Mouse (Mus musculus) hindlimb bud, embryonic 11.5 days (tissue): ENCODE measurements around the gene Gpd1.
A peak's percentile ranks its signal among the peaks of the same experiment; 100 is the strongest.
"Not testable (repeated sequence)": the region's sequence is repeated elsewhere in the genome, so short reads cannot be mapped to it uniquely, and the experiment has no call there.

Experiments used
- DNase-seq: peaks from one replicate; pipeline ENCODE4 v3.0.0-alpha.2; 2012; ENCODE audit warnings: low read depth, low spot score; ENCODE audit errors: extremely low spot score

Gpd1 gene

DNA sequence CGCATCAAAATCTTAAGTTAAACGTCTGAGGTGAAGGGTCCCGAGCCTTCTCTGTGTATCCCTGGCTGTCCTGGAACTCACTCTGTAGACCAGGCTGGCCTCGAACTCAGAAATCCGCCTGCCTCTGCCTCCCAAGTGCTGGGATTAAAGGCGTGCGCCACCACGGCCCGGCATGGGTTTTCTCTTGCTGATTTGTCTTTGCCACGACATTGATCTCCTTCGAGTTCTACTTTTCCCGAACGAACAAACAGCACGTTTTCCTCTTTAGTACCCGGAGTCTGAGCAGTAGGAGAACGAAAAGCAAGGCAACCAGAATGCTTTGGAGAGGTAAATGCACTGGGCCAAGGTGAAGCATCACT is 15.7 kb upstream of the Gpd1 start:
- DNase-seq: not testable (repeated sequence)

DNA sequence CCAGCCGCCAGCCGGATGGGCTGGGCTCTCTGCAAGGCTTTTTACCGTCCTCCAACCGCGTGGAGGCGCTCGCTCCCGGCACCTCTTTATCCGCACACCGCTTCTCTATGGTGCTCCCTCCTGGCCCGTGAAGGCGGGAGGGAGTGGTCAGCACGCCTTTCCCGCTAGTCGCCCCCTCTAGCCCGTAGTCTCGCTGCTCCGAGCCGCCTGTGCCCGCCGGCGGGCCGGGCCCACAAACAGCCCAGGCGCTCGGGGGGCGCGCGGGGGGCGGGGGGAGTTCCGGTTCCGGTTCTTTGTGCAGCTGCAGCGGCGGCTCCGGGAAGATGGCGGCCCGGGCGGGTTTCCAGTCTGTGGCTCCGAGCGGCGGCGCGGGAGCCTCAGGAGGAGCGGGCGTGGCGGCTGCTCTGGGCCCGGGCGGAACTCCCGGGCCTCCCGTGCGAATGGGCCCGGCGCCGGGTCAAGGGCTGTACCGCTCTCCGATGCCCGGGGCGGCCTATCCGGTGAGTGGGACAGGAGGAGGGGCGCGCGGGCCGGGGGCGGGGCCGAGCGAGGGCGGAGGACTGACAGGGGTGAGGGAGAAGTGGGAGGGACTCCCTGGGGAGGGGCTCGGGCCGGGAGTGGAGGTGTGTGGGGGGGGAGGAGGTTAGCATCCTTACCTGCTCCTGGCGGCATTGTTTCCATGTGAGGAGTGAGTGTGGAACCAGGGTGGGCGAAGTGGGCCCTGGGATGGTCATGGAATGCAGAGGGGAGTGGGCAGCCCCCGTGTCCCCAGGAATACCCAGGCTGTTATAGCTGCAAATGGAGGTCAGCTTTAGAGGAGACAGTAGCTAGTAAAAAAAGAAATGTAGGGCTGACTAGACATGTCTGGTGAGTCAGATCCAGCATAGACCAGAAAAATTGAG is 15.1 kb upstream of the Gpd1 start, which contains the start of gene Smarcd1:
Gene Smarcd1, plus strand, starts transcription at position 131 of the 902 bp plus-strand sequence.
- DNase-seq: peak; percentile 91

- no peak for DNase-seq
Measured at GRCm38 (mm10) chr15:99703104-99703503, 14.2 kb upstream of the Gpd1 start.

DNA sequence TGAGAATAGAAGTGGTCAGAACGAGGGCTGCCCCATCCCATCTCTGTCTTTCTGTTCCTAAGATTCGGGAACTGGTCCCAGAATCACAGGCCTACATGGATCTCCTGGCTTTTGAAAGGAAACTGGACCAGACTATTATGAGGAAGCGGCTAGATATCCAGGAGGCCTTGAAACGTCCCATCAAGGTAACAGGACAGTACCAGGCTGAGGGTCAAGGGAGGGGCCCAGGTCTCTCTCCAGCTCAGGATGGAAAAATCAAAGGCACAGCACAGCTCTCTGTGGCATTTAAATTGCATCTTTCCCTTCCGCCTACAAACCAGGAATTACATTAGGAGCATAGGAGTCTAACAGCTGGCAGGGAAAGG is 13.7 kb upstream of the Gpd1 start:
- no peak for DNase-seq

GRCm38 (mm10) chr15:99704041-99704681 is 13.2 kb upstream of the Gpd1 start:
- DNase-seq: no peak

DNA sequence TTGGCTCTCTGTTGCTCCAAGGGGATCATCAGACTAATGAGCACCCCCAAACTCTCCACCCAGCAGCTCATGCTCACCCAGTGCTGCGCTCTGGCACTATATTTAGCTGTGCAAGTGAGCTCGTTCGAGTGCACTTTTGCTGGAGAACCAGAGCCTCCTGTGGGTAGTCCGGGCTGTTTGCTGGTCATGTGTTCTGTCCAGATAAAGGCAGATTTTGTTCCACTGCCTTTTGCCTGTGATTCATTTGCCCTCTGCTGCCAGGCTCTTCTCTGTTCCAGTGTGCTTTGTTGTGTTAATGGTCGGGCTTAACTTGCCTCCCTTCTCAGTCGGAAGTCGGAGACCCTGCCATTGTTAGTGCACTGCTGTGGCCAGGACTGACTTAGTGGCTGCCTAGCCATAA is 12.4 kb upstream of the Gpd1 start:
- DNase-seq: no peak

- DNase-seq: no peak
Measured at GRCm38 (mm10) chr15:99705440-99706048, 11.8 kb upstream of the Gpd1 start, which contains the start of gene Gm17349. TSS of gene Gm17349 (minus strand) at chr15:99705490.

GRCm38 (mm10) chr15:99708176-99708575 is 9.1 kb upstream of the Gpd1 start:
- no peak for DNase-seq

DNA sequence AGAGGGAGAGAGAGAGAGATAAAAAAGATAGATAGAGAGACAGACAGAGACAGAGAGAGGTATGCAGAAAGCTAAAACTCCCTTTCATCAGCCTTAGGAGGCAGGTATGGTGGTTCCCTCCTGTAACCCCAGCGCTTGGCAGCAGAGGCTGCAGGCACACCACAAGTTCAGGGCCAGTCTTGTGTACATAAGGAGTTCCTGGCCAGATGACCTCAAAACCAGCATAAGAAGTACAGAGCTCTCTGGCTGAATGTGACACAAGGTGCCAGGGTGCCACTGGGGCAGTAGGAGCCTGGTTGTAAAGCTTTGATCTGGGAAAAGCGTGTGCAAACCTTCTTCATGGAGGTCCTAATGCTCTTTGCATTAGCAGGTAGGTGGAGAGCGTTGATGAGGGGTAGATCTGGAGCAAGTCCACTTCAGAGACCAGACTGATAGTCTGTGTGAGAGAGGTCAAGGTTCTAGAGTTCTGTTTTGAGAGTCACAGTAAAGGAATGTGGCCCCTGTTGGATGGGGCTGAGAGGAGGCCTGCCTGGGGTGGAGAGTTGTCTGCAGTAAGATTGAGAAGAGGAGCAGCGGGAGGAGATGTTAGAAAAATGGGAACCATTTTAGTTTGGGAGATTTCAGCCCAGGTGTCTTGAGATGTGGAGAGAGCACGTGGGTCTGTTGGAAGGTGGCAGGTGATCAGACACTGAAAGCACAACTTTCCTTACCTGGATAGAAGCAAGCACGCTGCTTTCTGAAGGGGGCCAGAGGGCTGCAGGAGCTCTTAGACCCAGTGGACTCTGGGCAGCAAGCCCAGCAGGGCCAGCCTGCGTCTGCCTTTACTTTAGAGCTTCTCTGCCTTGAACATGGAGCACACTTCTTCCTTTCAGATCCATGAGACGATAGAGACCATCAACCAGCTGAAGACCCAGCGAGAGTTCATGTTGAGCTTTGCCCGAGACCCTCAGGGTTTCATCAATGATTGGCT is 6.8 kb upstream of the Gpd1 start:
- no peak for DNase-seq

GRCm38 (mm10) chr15:99711491-99711890 is 5.8 kb upstream of the Gpd1 start:
- no peak for DNase-seq

DNA sequence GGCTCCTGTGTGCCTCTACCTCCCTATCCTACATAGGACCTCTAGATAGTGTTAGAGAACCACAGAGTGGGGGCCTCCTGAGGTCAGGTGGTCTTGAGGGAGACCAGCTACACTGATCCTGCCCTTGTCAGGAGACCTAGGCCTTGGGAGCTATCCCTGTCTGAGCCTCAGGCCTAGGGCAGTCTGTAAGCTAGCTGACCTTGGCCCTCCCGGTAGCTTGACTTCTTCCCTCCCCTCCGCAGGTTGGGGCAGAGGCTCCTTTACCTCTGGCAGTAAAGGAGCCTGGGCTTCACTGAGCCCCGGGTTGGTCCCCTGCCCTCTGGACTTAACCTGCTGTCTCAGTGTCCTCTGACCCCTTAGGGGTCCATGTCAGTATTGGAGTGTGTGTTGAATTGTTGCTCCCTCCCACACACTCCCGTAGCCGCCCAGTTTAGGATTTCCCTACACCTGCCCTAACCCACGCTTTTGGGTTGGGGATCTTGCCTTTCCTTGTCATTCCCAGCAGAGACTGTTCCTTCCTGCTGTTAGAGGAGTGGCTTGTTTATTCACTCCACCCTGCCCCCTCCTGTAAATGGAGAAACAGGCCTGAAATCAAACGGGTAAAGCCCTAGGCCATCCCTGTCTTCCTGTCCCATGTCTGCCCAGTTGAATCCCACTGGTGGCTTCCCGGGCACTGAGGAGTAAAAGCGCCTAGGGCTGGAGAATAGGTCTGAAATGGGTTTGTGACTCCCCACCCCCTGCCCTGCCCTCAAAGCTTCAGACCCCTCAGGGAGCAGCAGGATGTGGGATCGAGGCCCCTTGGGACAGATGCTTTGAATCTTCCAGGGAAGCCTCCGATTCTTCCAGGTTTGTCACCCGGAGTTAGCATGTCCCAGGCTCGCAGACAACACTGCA is 4.4 kb upstream of the Gpd1 start:
- DNase-seq: no peak

- DNase-seq: no peak
Measured at GRCm38 (mm10) chr15:99713569-99713968, 3.7 kb upstream of the Gpd1 start.

DNA sequence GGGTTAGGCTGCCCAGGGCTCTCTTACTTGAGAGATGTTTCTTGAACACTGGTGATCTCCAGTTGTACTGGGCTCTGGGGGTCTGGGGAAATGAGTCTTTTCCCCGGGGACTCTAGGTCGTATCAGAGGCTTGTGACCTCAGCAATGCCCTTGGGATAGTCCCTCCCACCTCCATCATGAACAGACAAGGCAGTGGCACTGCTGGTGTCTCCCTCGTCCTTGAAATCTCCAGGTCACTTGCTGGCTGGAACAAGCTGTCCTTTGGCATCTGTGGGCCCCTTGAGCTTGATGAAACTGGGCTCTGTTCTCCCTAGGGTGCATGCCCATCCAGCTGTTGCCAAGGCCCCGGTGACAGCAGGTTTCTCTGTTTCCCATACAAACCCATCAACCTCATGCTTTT is 3.1 kb upstream of the Gpd1 start:
- DNase-seq: no peak

GRCm38 (mm10) chr15:99714858-99715257 is 2.5 kb upstream of the Gpd1 start:
- DNase-seq: peak; percentile 72

DNA sequence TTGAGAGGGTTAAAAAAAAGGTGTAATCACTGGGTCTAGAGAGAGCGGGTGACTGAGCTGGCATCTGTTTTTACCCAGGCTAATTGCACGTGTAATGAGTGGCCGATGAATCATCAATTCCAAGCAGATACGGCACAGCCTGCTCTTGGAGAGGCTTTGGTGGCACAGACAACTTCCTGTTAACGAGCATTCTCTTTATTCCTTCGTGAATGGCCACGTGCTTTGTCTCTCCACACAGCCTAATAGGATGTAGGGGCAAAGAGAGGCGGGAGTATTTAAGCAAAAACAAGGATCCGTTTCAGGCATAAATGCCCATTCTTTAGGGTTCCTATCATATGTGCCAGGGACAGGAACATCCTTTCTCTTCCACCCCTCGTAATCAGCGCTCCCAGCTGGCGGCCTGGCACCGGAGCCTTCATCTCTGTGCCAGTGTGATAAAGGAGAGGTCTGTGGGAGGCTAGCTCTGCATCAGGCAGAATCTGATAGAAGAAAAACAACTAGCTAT is 1.9 kb upstream of the Gpd1 start:
- DNase-seq: no peak

GRCm38 (mm10) chr15:99715982-99716746 is 1.2 kb upstream of the Gpd1 start:
- DNase-seq: no peak

- DNase-seq: no peak
Measured at GRCm38 (mm10) chr15:99716814-99717213, 501 bp upstream of the Gpd1 start.

DNA sequence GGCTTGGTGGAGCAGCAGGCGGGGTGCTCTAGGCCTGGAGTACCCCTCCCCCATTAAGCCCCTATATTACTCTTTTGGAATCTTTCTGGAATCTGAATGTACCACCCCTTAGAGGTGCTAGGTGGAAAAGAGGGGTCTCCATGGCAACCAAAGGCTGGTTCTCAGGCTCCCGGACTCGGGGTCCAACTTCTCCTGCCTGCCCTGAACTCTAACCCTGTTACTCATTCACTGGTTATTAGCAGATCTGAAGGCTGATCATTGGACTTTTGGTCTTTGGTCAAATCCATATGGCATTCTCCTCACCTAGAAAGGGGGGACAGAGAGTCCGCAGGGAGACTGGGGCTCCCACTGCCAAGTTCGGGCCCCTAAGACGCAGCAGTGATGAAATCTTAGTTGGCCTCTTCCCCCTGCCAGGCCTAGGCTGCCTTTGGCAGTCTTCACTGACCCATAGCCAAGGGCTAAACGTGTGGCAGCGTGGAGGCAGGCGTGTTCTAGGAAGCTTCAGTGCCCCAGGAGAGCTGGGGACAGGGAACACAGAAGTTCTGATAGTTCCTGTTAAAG is 1.2 kb downstream of the Gpd1 start:
- no peak for DNase-seq

DNA sequence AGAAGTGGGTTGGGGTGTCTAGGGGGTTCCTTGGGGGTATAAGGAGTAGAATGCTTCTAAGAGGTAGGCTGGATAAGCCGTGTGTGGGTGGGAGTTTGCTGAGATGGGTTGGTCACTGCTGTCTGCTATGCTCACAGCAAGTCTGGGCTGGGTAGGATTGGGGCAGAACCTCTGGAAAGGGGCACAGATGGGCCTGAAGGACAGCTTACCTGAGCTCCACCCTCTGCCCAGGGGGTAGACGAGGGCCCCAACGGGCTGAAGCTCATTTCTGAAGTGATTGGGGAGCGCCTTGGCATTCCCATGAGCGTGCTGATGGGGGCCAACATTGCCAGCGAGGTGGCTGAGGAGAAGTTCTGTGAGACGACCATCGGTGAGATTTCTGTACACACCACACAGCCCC is 2.5 kb downstream of the Gpd1 start:
- no peak for DNase-seq
